Mouse (Mus musculus): ENCODE results near the gene Gm10722.
"Not testable (repeated sequence)": the region's sequence is repeated elsewhere in the genome, so short reads cannot be mapped to it uniquely, and the experiment has no call there.

DNA sequence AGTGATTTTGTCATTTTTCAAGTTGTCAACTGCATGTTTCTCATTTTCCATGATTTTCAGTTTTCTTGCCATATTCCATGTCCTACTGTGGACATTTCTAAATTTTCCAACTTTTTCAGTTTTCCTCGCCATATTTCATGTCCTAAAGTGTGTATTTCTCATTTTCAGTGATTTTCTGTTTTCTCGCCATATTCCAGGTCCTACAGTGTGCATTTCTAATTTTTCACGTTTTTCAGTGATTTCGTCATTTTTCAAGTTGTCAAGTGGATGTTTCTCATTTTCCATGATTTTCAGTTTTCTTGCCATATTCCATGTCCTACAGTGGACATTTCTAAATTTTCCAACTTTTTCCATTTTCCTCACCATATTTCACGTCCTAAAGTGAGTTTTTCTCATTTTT, 5.5 kb downstream of the Gm10722 start:
- TF ChIP-seq CTCF (IDR thresholded peaks at IDR 0.05; ENCODE audit: low read depth, low read length); EP300 (IDR thresholded peaks at IDR 0.05; ENCODE audit: insufficient read depth, low read depth, low read length); POLR2A (IDR thresholded peaks at IDR 0.05; ENCODE audit: insufficient read depth, low read length): not testable (repeated sequence)

Data from ES-Bruce4 (cell line).